Mouse (Mus musculus): ENCODE measurements at regions not wholly inside any gene's neighbourhood (a gene's known extent, or its start where the extent isn't known, plus 50 kb on each side); places are given as distances from the start of the nearest gene placed in this dataset.

DNA sequence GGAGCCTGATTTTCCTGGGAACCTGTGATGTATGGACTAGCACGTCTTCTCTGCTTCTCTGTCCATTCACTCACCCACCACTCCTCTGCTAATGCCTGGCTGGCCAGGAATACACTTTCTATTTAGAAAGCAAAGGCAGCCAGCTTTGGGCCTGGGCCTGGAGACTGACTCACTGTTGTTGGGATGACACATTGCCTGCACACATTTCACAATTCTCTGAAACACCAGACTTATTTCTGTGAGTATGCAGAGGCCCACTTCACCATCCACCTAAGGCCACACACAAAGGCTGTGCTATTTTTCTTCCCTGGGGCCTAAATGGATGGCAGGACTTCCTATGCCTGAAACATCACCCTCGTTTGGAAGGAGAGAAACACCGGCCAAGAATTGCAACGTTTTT lies 199.7 kb upstream of the Klf4 start:
- H3K4me1 ChIP-seq (ENCODE audit: control insufficient read depth, insufficient read depth, low read length) = no peaks in the 10 kb centered on the region
- no peak overlapping the region for H3K27ac ChIP-seq (ENCODE audit: low read depth, low read length)
- no peak overlapping the region for H3K4me2 ChIP-seq (ENCODE audit: low read depth)
- H3K9ac ChIP-seq (ENCODE audit: low read length) = no peak overlapping the region
- no peaks in the 10 kb centered on the region for H3K27me3 ChIP-seq (ENCODE audit: control insufficient read depth, insufficient read depth, low read length)
- ATAC-seq (ENCODE audit: insufficient read depth, low FRiP score, low TSS enrichment) (no peak), DNase-seq (ENCODE audit: low spot score) (no peak)
- WGBS = 75% methylated on average over 4 of the region's 4 CpGs
- no peaks in the 10 kb centered on the region for H3K36me3 ChIP-seq (ENCODE audit: control insufficient read depth, insufficient read depth, low read length)
- H3K4me3 ChIP-seq (ENCODE audit: low read depth, low read length) = no peak overlapping the region
- H3K9me3 ChIP-seq (ENCODE audit: control insufficient read depth, low read length) = no peaks in the 10 kb centered on the region

DNA sequence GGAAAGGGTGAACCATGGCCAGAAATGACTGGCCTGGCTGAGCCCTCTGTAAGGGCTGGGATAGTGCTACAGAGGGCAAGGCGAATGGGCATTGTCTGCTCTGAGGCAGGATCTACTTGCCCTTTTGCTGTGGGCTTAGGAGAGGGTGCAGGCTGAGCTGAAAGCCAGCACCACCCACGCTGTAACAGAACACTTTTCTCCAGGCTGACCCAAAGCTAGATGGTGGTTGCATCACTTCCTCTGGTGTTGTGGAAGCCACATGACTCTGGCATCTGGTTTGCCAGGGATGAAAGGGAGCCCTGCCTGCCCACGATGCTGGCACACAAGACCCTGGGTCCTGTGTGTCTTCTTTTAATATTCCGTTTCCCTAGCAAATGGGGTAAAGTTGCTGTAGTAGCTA lies 198.0 kb upstream of the Klf4 start:
- no peak overlapping the region for H3K27ac ChIP-seq (ENCODE audit: low read depth, low read length)
- no peak for ATAC-seq (ENCODE audit: insufficient read depth, low FRiP score, low TSS enrichment)
- 90% methylated on average over 4 of the region's 4 CpGs for WGBS

DNA sequence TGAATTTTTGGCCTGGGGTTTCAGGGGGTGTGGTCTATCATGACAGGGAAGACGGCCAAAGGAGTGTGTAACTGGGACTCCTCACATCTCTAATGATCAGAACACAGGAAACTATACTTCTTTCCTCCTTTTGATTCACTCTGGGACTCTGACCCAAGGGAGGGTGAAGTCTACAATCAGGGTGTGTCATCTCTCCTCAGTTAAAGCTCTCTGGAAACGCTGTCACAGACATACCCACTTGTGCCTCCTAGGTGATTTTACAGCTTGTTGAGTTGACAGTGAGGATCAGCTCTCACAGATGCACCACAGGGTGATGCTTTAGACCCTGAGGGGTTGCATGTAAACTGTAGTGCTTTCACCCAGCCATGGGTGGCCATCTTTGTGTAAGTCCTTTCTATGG lies 194.9 kb upstream of the Klf4 start:
- Histone ChIP-seq H3K27me3 (ENCODE audit: control insufficient read depth, insufficient read depth, low read length) (no peaks in the 10 kb centered on the region), H3K4me3 (ENCODE audit: low read depth, low read length) (no peak overlapping the region), H3K4me2 (ENCODE audit: low read depth) (no peak overlapping the region), H3K9ac (ENCODE audit: low read length) (no peak overlapping the region), H3K9me3 (ENCODE audit: control insufficient read depth, low read length) (no peaks in the 10 kb centered on the region), H3K27ac (ENCODE audit: low read depth, low read length) (no peak overlapping the region), H3K4me1 (ENCODE audit: control insufficient read depth, insufficient read depth, low read length) (no peaks in the 10 kb centered on the region), H3K36me3 (ENCODE audit: control insufficient read depth, insufficient read depth, low read length) (no peaks in the 10 kb centered on the region)
- no peak for ATAC-seq (ENCODE audit: insufficient read depth, low FRiP score, low TSS enrichment)
- 88% methylated on average over 2 of the region's 2 CpGs for WGBS
- DNase-seq (ENCODE audit: low spot score) = no peak

More for the DNA sequence above, 198.0 kb upstream of the Klf4 start:
- no peaks in the 10 kb centered on the region for H3K27me3 ChIP-seq (ENCODE audit: control insufficient read depth, insufficient read depth, low read length)
- H3K4me1 ChIP-seq (ENCODE audit: control insufficient read depth, insufficient read depth, low read length) = no peaks in the 10 kb centered on the region
- no peaks in the 10 kb centered on the region for H3K9me3 ChIP-seq (ENCODE audit: control insufficient read depth, low read length)
- H3K4me3 ChIP-seq (ENCODE audit: low read depth, low read length) = no peak overlapping the region
- H3K4me2 ChIP-seq (ENCODE audit: low read depth) = no peak overlapping the region
- H3K9ac ChIP-seq (ENCODE audit: low read length) = no peak overlapping the region
- DNase-seq (ENCODE audit: low spot score) = no peak
- H3K36me3 ChIP-seq (ENCODE audit: control insufficient read depth, insufficient read depth, low read length) = no peaks in the 10 kb centered on the region

GRCm38 (mm10) chr4:55726081-55726480 lies 193.8 kb upstream of the Klf4 start:
- no peak overlapping the region for H3K27ac ChIP-seq (ENCODE audit: low read depth, low read length)
- no peak overlapping the region for H3K4me3 ChIP-seq (ENCODE audit: low read depth, low read length)
- no peaks in the 10 kb centered on the region for H3K4me1 ChIP-seq (ENCODE audit: control insufficient read depth, insufficient read depth, low read length)
- H3K27me3 ChIP-seq (ENCODE audit: control insufficient read depth, insufficient read depth, low read length) = no peaks in the 10 kb centered on the region
- no peak overlapping the region for H3K9ac ChIP-seq (ENCODE audit: low read length)
- H3K36me3 ChIP-seq (ENCODE audit: control insufficient read depth, insufficient read depth, low read length) = no peaks in the 10 kb centered on the region
- DNase-seq (ENCODE audit: low spot score) (no peak), ATAC-seq (ENCODE audit: insufficient read depth, low FRiP score, low TSS enrichment) (no peak)
- H3K4me2 ChIP-seq (ENCODE audit: low read depth) = no peak overlapping the region
- WGBS = 89% methylated on average over 19 of the region's 19 CpGs
- H3K9me3 ChIP-seq (ENCODE audit: control insufficient read depth, low read length) = no peaks in the 10 kb centered on the region

DNA sequence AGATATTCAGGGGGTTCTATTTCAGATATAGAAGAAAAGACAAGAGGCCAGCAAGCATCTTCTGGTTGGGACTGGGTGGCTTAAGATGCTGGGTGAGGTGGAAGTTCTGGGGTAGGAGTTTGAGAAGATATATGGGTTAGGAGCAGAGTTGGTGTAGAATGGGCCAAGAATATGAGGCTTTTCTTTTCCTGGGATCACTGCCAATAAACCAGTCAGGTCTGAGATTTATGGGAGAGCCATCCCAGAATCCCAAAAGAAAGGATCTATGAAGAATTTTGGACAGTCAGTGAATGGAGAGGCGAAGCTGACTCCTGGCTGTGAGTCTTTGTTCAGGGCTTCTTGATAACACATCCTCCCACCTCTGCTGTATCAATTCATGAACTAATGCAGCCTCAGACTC lies 192.0 kb upstream of the Klf4 start:
- DNase-seq (ENCODE audit: low spot score) (no peak), ATAC-seq (ENCODE audit: insufficient read depth, low FRiP score, low TSS enrichment) (no peak)
- no peak overlapping the region for H3K9ac ChIP-seq (ENCODE audit: low read length)
- H3K9me3 ChIP-seq (ENCODE audit: control insufficient read depth, low read length) = no peaks in the 10 kb centered on the region
- H3K4me1 ChIP-seq (ENCODE audit: control insufficient read depth, insufficient read depth, low read length) = no peaks in the 10 kb centered on the region
- H3K4me3 ChIP-seq (ENCODE audit: low read depth, low read length) = no peak overlapping the region
- no peak overlapping the region for H3K4me2 ChIP-seq (ENCODE audit: low read depth)
- 84% methylated on average over 1 of the region's 1 CpGs for whole genome bisulfite sequencing
- no peaks in the 10 kb centered on the region for H3K36me3 ChIP-seq (ENCODE audit: control insufficient read depth, insufficient read depth, low read length)
- H3K27ac ChIP-seq (ENCODE audit: low read depth, low read length) = no peak overlapping the region
- no peaks in the 10 kb centered on the region for H3K27me3 ChIP-seq (ENCODE audit: control insufficient read depth, insufficient read depth, low read length)

DNA sequence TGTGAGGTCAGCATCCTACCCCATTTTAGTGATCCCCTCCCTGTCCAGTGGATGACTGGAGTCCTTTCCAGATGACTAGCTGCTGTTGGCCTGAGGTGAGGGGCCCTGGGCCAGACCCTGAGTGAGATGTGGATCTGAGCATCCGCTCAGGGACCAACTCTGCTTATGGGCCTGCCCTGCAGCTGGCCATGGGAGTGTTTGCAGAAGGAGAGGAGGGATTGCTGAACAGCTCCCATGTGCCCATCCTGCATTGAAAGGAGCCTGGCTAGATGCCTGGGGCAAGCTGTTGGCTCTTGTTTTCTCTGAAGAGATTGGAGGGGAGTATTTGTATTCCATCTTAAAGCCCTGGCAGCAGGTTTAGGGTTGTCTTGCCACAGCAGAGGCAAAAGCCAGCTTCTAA lies 190.9 kb upstream of the Klf4 start:
- H3K27me3 ChIP-seq (ENCODE audit: control insufficient read depth, insufficient read depth, low read length) = no peaks in the 10 kb centered on the region
- no peak overlapping the region for H3K27ac ChIP-seq (ENCODE audit: low read depth, low read length)
- no peak overlapping the region for H3K4me2 ChIP-seq (ENCODE audit: low read depth)
- no peak for ATAC-seq (ENCODE audit: insufficient read depth, low FRiP score, low TSS enrichment)
- 92% methylated on average over 1 of the region's 1 CpGs for whole genome bisulfite sequencing
- DNase-seq (ENCODE audit: low spot score) = no peak
- H3K9me3 ChIP-seq (ENCODE audit: control insufficient read depth, low read length) = no peaks in the 10 kb centered on the region
- H3K4me1 ChIP-seq (ENCODE audit: control insufficient read depth, insufficient read depth, low read length) = no peaks in the 10 kb centered on the region
- H3K4me3 ChIP-seq (ENCODE audit: low read depth, low read length) = no peak overlapping the region
- no peak overlapping the region for H3K9ac ChIP-seq (ENCODE audit: low read length)
- H3K36me3 ChIP-seq (ENCODE audit: control insufficient read depth, insufficient read depth, low read length) = no peaks in the 10 kb centered on the region

GRCm38 (mm10) chr4:55722388-55722787 lies 190.1 kb upstream of the Klf4 start:
- no peak overlapping the region for H3K9ac ChIP-seq (ENCODE audit: low read length)
- no peaks in the 10 kb centered on the region for H3K4me1 ChIP-seq (ENCODE audit: control insufficient read depth, insufficient read depth, low read length)
- 83% methylated on average over 8 of the region's 8 CpGs for WGBS
- DNase-seq (ENCODE audit: low spot score) (no peak), ATAC-seq (ENCODE audit: insufficient read depth, low FRiP score, low TSS enrichment) (no peak)
- no peak overlapping the region for H3K4me2 ChIP-seq (ENCODE audit: low read depth)
- no peak overlapping the region for H3K27ac ChIP-seq (ENCODE audit: low read depth, low read length)
- no peaks in the 10 kb centered on the region for H3K27me3 ChIP-seq (ENCODE audit: control insufficient read depth, insufficient read depth, low read length)
- H3K4me3 ChIP-seq (ENCODE audit: low read depth, low read length) = no peak overlapping the region
- H3K36me3 ChIP-seq (ENCODE audit: control insufficient read depth, insufficient read depth, low read length) = no peaks in the 10 kb centered on the region
- no peaks in the 10 kb centered on the region for H3K9me3 ChIP-seq (ENCODE audit: control insufficient read depth, low read length)

- Histone ChIP-seq H3K4me2 (ENCODE audit: low read depth) (no peak overlapping the region), H3K27ac (ENCODE audit: low read depth, low read length) (no peak overlapping the region), H3K9me3 (ENCODE audit: control insufficient read depth, low read length) (no peaks in the 10 kb centered on the region), H3K27me3 (ENCODE audit: control insufficient read depth, insufficient read depth, low read length) (no peaks in the 10 kb centered on the region), H3K36me3 (ENCODE audit: control insufficient read depth, insufficient read depth, low read length) (no peaks in the 10 kb centered on the region), H3K9ac (ENCODE audit: low read length) (no peak overlapping the region), H3K4me3 (ENCODE audit: low read depth, low read length) (no peak overlapping the region), H3K4me1 (ENCODE audit: control insufficient read depth, insufficient read depth, low read length) (no peaks in the 10 kb centered on the region)
- 80% methylated on average over 2 of the region's 2 CpGs for WGBS
- DNase-seq (ENCODE audit: low spot score) = no peak
- ATAC-seq (ENCODE audit: insufficient read depth, low FRiP score, low TSS enrichment) = no peak
Observed at GRCm38 (mm10) chr4:55721834-55722233, 189.6 kb upstream of the Klf4 start.

GRCm38 (mm10) chr4:55718438-55718837 lies 186.2 kb upstream of the Klf4 start:
- no peak overlapping the region for H3K4me2 ChIP-seq (ENCODE audit: low read depth)
- H3K27ac ChIP-seq (ENCODE audit: low read depth, low read length) = no peak overlapping the region
- DNase-seq (ENCODE audit: low spot score) (no peak), ATAC-seq (ENCODE audit: insufficient read depth, low FRiP score, low TSS enrichment) (no peak)
- no peak overlapping the region for H3K4me3 ChIP-seq (ENCODE audit: low read depth, low read length)
- H3K27me3 ChIP-seq (ENCODE audit: control insufficient read depth, insufficient read depth, low read length) = no peaks in the 10 kb centered on the region
- 78% methylated on average over 4 of the region's 4 CpGs for WGBS
- no peaks in the 10 kb centered on the region for H3K36me3 ChIP-seq (ENCODE audit: control insufficient read depth, insufficient read depth, low read length)
- no peaks in the 10 kb centered on the region for H3K9me3 ChIP-seq (ENCODE audit: control insufficient read depth, low read length)
- H3K9ac ChIP-seq (ENCODE audit: low read length) = no peak overlapping the region
- H3K4me1 ChIP-seq (ENCODE audit: control insufficient read depth, insufficient read depth, low read length) = no peaks in the 10 kb centered on the region

Measured in neural tube, embryonic 11.5 days (tissue).